Mouse (Mus musculus): ENCODE measurements around the gene Ankrd52.

DNA sequence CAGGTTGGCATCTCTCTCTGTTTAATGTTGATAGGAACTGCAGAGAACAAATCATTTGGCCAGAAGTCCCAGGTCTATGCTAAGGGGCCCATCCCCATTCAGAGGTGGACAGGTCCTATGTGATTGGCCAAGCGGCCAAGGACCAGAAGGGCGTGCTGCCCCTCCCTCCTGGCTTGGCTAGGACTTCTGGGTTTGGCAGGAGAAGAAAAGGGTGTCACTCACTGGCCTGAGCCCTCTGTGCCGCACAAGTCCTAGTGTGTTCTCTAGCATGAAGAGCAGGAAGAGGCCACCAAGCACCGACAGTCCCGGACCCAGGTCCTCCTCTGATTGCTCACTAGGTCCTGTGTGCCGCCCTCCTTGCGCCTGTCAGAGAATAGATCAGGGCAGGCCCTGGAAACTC is 20.6 kb downstream of the Ankrd52 start:
- no peak for TF ChIP-seq CTCF (conservative IDR thresholded peaks at IDR 0.05 in 1 of 2, IDR thresholded peaks at IDR 0.05 in 1 of 2; ENCODE audit: low read depth in 2 of 2, low read length in 2 of 2)
- no peak for TF ChIP-seq POLR2A (IDR thresholded peaks at IDR 0.05; ENCODE audit: low read depth, low read length)
- no peak for TF ChIP-seq SIN3A (IDR thresholded peaks at IDR 0.05; ENCODE audit: low read length)
- no peak for TF ChIP-seq CHD1 (IDR thresholded peaks at IDR 0.05; ENCODE audit: low read depth, low read length)
- TF ChIP-seq KAT2A (IDR thresholded peaks at IDR 0.05; ENCODE audit: insufficient replicate concordance, low read length) = no peak
- no peak for TF ChIP-seq CHD2 (IDR thresholded peaks at IDR 0.05; ENCODE audit: low read length)
- no peak for TF ChIP-seq NELFE (IDR thresholded peaks at IDR 0.05; ENCODE audit: low read depth, low read length)
- no peak for TF ChIP-seq MAFK (IDR thresholded peaks at IDR 0.05; ENCODE audit: insufficient replicate concordance, low read length)
- no peak for TF ChIP-seq E2F4 (IDR thresholded peaks at IDR 0.05; ENCODE audit: insufficient replicate concordance, low read depth, low read length)
- no peak for TF ChIP-seq ELF1 (IDR thresholded peaks at IDR 0.05; ENCODE audit: low read depth, low read length)
- TF ChIP-seq USF1 (IDR thresholded peaks at IDR 0.05; ENCODE audit: low read depth, low read length) = no peak
- no peak for TF ChIP-seq UBTF (IDR thresholded peaks at IDR 0.05; ENCODE audit: low read depth, low read length)
